Mouse (Mus musculus) ES-E14 (cell line): ENCODE results near the gene Fndc1.

Experiments
- HCFC1 ChIP-seq: IDR thresholded peaks from 2 replicates; pipeline ENCODE4 v1.6.1; 2012; ENCODE audit warnings: low read length, inconsistent platforms, borderline replicate concordance; ENCODE audit not compliant: insufficient read depth
- MAFK ChIP-seq: IDR thresholded peaks from 2 replicates; pipeline ENCODE4 v1.6.1; 2014; ENCODE audit warnings: mild to moderate bottlenecking, low read depth, low read length, inconsistent platforms; ENCODE audit not compliant: insufficient read depth
- ZC3H11A ChIP-seq: IDR thresholded peaks from 2 replicates; pipeline ENCODE4 v1.6.1; 2012; ENCODE audit warnings: low read depth, mild to moderate bottlenecking, inconsistent platforms, low read length, borderline replicate concordance
- ZNF384 ChIP-seq: IDR thresholded peaks from 2 replicates; pipeline ENCODE4 v1.6.1; 2012; ENCODE audit warnings: low read depth, low read length, inconsistent platforms

DNA sequence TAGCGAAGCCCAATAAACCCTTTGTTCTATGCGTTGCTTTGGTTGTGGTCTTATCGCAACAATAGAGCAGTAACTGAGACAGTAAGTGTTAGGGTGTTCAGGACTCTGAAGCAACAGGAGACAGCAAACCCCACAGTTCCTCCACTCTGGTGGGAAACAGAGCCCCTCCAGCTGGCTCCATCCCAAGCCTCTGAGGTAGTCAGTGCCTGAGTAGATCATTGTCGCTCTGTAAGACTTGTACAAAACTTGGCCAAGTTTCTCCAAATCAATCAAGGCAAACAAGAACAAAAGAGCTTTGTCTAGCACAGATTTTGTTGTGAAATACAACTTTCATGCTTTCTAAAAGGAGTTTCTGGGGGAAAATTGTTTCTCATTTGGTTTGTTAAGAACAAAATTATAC lies 104.1 kb downstream of the Fndc1 start:
- TF ChIP-seq HCFC1 (no peak), ZNF384 (no peak), ZC3H11A (no peak), MAFK (no peak)
